Mouse (Mus musculus): ENCODE measurements around the gene Olfm4. TPM values are rescaled to one million over a fixed set of nuclear protein-coding genes. Genes with fewer than 3 reads are reported as not detected.

The Olfm4 gene
- polyA plus RNA-seq, 1 experiment from 2014 or later: 5.5 TPM

GRCm38 (mm10) chr14:80046104-80046734, 62.3 kb downstream of the Olfm4 start:
- no peaks in the 10 kb centered on the region for H3K9me3 ChIP-seq
- H3K4me2 ChIP-seq (replicated peaks): no peak overlapping the region
- no peak for ATAC-seq
- H3K9ac ChIP-seq: no peak overlapping the region
- WGBS: 77% methylated on average over 6 of the region's 6 CpGs
- no peaks in the 10 kb centered on the region for H3K36me3 ChIP-seq
- no peak overlapping the region for H3K27ac ChIP-seq
- 0 out of 2 replicates have a peak, but pooled peaks cover 4% of the 10 kb centered on the region for H3K4me1 ChIP-seq (replicated peaks)
- no peaks in the 10 kb centered on the region for H3K27me3 ChIP-seq (replicated peaks)
- no peak overlapping the region for H3K4me3 ChIP-seq (replicated peaks)

DNA sequence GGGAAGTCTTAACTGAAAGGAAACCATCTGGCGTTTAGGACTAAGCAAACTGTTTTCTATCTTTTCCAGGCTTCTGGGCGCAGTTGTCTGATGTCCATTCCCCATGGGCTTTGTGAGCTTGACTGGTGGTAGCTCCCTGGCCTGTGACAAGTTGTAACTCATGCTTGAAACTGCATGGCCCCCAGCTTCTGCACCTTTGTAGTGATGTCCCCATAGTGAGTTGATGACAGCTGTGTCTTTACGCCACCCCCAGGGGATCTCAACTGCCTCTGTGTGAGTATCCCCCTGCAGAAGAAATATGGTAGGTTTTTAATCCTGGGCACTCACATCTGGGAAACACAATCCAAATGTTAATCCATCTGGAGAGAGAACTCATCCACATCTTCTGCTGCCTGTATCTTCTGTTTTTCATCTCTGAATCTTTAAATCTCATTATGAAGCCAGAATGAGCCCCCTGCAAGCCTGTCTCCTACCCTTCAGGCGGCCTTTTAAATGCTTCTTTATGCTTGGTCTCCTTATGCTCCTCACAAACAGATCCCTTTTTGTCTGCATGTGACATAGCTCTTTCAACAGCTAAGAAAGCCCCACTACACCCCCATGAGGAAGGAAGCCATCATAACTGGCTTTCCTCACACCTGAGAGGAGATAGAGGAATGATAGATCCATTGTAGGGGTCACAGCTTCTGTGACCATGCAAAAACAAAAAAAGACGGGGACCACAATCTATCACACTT, 63.7 kb downstream of the Olfm4 start:
- no peaks in the 10 kb centered on the region for H3K9me3 ChIP-seq
- no peak overlapping the region for H3K9ac ChIP-seq
- no peak for ATAC-seq
- H3K27me3 ChIP-seq (replicated peaks): no peaks in the 10 kb centered on the region
- WGBS: 57% methylated on average over 5 of the region's 5 CpGs
- H3K4me1 ChIP-seq (replicated peaks): 0 out of 2 replicates have a peak, but pooled peaks cover 4% of the 10 kb centered on the region
- no peak overlapping the region for H3K4me3 ChIP-seq (replicated peaks)
- no peaks in the 10 kb centered on the region for H3K36me3 ChIP-seq
- H3K4me2 ChIP-seq (replicated peaks): no peak overlapping the region
- H3K27ac ChIP-seq: no peak overlapping the region

- H3K27me3 ChIP-seq (replicated peaks): no peaks in the 10 kb centered on the region
- H3K9ac ChIP-seq: no peak overlapping the region
- no peak overlapping the region for H3K4me2 ChIP-seq (replicated peaks)
- H3K27ac ChIP-seq: no peak overlapping the region
- no peaks in the 10 kb centered on the region for H3K9me3 ChIP-seq
- H3K4me1 ChIP-seq (replicated peaks): no peaks in the 10 kb centered on the region
- no peak overlapping the region for H3K4me3 ChIP-seq (replicated peaks)
- no peak for ATAC-seq
- no peaks in the 10 kb centered on the region for H3K36me3 ChIP-seq
- 65% methylated on average over 3 of the region's 3 CpGs for WGBS
Observed at GRCm38 (mm10) chr14:80055725-80056124, 71.8 kb downstream of the Olfm4 start.

- Histone ChIP-seq H3K4me1 (replicated peaks) (no peaks in the 10 kb centered on the region), H3K27me3 (replicated peaks) (no peaks in the 10 kb centered on the region), H3K4me2 (replicated peaks) (no peak overlapping the region), H3K9me3 (no peaks in the 10 kb centered on the region), H3K4me3 (replicated peaks) (no peak overlapping the region), H3K36me3 (no peaks in the 10 kb centered on the region), H3K27ac (no peak overlapping the region), H3K9ac (no peak overlapping the region)
- ATAC-seq: no peak
- WGBS: 75% methylated on average over 3 of the region's 3 CpGs
Observed at GRCm38 (mm10) chr14:80061686-80062085, 77.8 kb downstream of the Olfm4 start.

- no peak for ATAC-seq
- H3K9ac ChIP-seq: no peak overlapping the region
- no peak overlapping the region for H3K4me3 ChIP-seq (replicated peaks)
- no peaks in the 10 kb centered on the region for H3K27me3 ChIP-seq (replicated peaks)
- H3K4me1 ChIP-seq (replicated peaks): no peaks in the 10 kb centered on the region
- H3K9me3 ChIP-seq: no peaks in the 10 kb centered on the region
- no peak overlapping the region for H3K27ac ChIP-seq
- WGBS: 75% methylated on average over 9 of the region's 9 CpGs
- no peak overlapping the region for H3K4me2 ChIP-seq (replicated peaks)
- H3K36me3 ChIP-seq: no peaks in the 10 kb centered on the region
Observed at GRCm38 (mm10) chr14:80062896-80063295, 79.0 kb downstream of the Olfm4 start.

DNA sequence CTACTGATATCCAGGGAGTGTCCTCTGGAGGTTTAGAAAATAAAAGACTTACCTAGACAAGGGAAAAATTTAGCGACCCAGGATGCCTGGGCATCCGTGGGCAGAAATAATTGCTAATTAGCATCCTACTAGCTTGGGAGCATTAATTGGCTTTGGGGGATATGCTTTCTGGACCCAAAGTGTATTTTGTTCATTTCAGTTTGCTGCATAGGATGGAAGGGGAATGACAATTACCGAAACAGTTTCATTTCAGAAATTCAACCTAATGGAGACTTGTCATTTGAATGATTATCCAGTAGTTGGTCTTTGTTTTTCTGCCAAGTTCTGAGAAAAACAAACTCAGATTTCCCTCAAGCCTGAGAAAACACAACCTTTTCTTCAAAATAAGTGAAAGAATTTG, 86.7 kb downstream of the Olfm4 start:
- 91% methylated on average over 3 of the region's 3 CpGs for WGBS
- Histone ChIP-seq H3K9me3 (no peaks in the 10 kb centered on the region), H3K36me3 (no peaks in the 10 kb centered on the region), H3K4me3 (replicated peaks) (no peak overlapping the region), H3K27ac (no peak overlapping the region), H3K9ac (no peak overlapping the region), H3K4me1 (replicated peaks) (no peaks in the 10 kb centered on the region), H3K4me2 (replicated peaks) (no peak overlapping the region), H3K27me3 (replicated peaks) (no peaks in the 10 kb centered on the region)
- no peak for ATAC-seq

Other genes starting within 250 kb of the Olfm4 start
- gene Pcdh8, start 212.8 kb upstream of the Olfm4 start, polyA plus RNA-seq (2015; fragmentation: Nextera tagmentation; extraction: Ambion mirVana): 0.85 and 1.0 TPM in 2 replicates